Mouse (Mus musculus): ENCODE data around the gene H2-T23. TPM values are rescaled to one million over a fixed set of nuclear protein-coding genes. Genes with fewer than 3 reads are reported as not detected.
"Not testable (repeated sequence)": the region's sequence is repeated elsewhere in the genome, so short reads cannot be mapped to it uniquely, and the experiment has no call there.

Gene H2-T23
- polyA plus RNA-seq, 1 experiment from 2014 or later: 120 TPM

DNA sequence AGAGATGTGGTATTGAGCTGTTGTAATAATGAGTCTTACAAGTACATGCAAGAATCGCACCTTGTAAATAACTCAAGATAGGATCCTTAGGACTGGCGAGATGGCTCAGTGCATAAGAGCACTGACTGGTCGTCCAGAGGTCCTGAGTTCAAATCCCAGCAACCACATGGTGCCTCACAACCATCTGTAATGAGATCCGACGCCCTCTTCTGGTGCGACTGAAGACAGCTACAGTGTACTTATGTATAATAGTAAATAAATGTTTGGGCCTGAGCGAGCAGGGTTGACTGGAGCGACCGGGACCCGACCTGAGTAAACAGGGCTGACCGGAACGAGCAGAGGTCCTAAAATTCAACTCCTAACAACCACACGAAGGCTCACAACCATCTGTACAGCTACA lies 3.5 kb upstream of the H2-T23 start:
- not testable (repeated sequence) for H3K9me3 ChIP-seq (ENCODE audit: low read length); H3K9ac ChIP-seq (replicated peaks); H3K4me2 ChIP-seq (ENCODE audit: low read depth, low read length); H3K27me3 ChIP-seq (ENCODE audit: insufficient read depth, low read length); ATAC-seq; H3K4me3 ChIP-seq (ENCODE audit: low read depth, low read length); DNase-seq; H3K36me3 ChIP-seq (replicated peaks; ENCODE audit: insufficient read depth, low read length); H3K4me1 ChIP-seq (ENCODE audit: insufficient read depth)
- peak overlapping the region; percentile 78 for H3K27ac ChIP-seq (ENCODE audit: low read depth)
- TF ChIP-seq CTCF (IDR thresholded peaks at IDR 0.05; ENCODE audit: low read depth): peak; percentile 21; the same call in 1 of the 2 replicates
- 77% methylated on average over 13 of the region's 13 CpGs for WGBS (ENCODE audit: insufficient replicate concordance)

DNA sequence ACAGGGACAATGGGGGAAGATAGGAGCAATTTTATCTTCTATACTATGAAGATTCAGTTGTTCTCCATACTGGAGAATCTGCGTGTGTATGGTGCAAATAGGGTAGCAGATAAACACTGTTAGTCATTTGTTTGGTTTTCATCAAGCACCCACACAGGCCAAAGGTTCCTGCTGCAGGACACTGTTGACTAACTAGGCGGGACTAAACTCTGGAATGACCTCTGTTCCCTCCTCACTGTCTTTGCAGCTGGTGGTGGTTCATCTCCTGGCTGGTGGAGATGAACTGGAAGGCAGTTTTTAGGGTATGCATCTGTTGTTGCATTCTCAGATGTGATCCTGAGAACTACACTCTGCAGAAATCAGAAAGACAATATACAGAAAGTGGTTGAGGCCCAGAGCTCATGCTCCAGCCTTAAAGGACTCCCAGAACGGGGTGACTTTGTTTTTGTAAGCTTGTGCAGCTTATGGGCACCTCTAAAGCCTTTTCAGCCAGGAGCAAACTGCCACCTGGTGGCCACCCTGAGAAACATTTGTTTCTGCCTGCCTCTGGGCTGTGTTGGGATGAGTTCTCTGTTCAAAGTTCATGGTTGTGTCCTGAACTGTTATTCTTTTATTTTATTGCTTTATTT lies 2.5 kb upstream of the H2-T23 start:
- WGBS (ENCODE audit: insufficient replicate concordance): 31% methylated on average over 3 of the region's 3 CpGs
- not testable (repeated sequence) for H3K9ac ChIP-seq (replicated peaks); H3K9me3 ChIP-seq (ENCODE audit: low read length); H3K4me2 ChIP-seq (ENCODE audit: low read depth, low read length); H3K27me3 ChIP-seq (ENCODE audit: insufficient read depth, low read length); H3K36me3 ChIP-seq (replicated peaks; ENCODE audit: insufficient read depth, low read length); H3K4me3 ChIP-seq (ENCODE audit: low read depth, low read length)
- peak overlapping the region; percentile 78 for H3K27ac ChIP-seq (ENCODE audit: low read depth)
- TF ChIP-seq CTCF (IDR thresholded peaks at IDR 0.05; ENCODE audit: low read depth): peak; percentile 76
- DNase-seq: peak; percentile 63
- H3K4me1 ChIP-seq (ENCODE audit: insufficient read depth): peaks cover 14% of the 10 kb centered on the region
- peak; percentile 83 for ATAC-seq

DNA sequence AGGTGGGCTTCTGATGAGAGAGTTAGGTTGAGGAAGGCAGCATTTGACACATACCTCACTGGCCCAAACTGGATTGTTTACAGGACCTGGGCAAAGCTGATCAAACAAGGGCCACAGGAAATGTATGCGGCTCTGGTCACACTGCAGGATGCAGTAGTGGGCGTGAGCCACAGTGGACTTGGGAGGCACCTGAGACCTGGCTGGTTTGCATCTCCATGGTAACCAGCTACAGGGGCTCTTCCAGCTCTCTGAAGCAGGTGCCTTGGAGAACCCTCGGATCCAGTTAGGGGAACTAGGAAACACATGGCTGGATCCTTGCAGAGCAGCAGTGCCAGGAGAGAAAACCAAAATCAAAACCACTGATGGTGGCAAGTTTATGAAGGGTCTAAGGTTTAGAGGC lies 1.9 kb upstream of the H2-T23 start:
- WGBS (ENCODE audit: insufficient replicate concordance): 60% methylated on average over 3 of the region's 3 CpGs

DNA sequence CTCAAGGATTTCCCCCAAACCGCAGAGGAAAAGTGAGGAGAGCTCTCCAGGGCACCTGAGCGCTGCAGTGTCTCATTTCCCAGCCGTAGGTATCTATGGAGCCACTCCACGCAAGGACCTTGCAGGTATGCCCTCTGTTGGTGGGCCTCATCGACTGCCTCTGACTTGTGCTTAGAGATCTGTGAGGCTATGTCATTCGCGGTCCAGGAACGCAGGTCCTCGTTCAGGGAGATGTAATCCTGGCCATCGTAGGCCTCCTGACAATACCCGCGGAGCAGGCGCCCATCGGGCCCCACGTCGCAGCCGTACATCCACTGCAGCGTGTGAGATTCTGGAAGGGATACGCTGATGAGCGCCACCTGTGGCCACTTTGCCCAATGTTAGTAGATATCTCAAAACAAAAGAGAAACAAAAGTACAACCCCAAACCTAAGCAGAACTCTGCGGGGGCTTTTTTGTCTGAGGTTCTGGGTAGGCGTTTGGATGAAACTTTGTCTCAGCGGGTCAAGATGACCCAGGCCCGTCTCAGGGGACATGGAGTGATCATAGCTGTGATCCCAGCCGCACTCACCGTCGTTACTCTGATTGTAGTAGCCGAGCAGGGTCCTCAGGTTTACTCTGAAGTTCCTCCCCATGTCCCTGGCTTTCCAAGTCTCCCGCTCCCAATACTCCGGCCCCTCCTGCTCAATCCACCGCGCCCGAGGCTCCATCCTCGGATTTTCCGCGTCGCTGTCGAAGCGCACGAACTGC lies 898 bp downstream of the H2-T23 start:
- WGBS (ENCODE audit: insufficient replicate concordance): 2% methylated on average over 40 of the region's 40 CpGs
- peak; percentile 49 for DNase-seq

More for the DNA sequence above, 1.9 kb upstream of the H2-T23 start:
- H3K27me3 ChIP-seq (ENCODE audit: insufficient read depth, low read length); H3K9ac ChIP-seq (replicated peaks); H3K9me3 ChIP-seq (ENCODE audit: low read length); DNase-seq; H3K4me3 ChIP-seq (ENCODE audit: low read depth, low read length); H3K36me3 ChIP-seq (replicated peaks; ENCODE audit: insufficient read depth, low read length): not testable (repeated sequence)
- peak overlapping the region; percentile 78 for H3K27ac ChIP-seq (ENCODE audit: low read depth)
- 0 out of 2 replicates have a peak overlapping the region, but pooled peaks have one; percentile 18 for H3K4me2 ChIP-seq (ENCODE audit: low read depth, low read length)
- ATAC-seq: peak; percentile 46
- H3K4me1 ChIP-seq (ENCODE audit: insufficient read depth): peaks cover 16% of the 10 kb centered on the region

DNA sequence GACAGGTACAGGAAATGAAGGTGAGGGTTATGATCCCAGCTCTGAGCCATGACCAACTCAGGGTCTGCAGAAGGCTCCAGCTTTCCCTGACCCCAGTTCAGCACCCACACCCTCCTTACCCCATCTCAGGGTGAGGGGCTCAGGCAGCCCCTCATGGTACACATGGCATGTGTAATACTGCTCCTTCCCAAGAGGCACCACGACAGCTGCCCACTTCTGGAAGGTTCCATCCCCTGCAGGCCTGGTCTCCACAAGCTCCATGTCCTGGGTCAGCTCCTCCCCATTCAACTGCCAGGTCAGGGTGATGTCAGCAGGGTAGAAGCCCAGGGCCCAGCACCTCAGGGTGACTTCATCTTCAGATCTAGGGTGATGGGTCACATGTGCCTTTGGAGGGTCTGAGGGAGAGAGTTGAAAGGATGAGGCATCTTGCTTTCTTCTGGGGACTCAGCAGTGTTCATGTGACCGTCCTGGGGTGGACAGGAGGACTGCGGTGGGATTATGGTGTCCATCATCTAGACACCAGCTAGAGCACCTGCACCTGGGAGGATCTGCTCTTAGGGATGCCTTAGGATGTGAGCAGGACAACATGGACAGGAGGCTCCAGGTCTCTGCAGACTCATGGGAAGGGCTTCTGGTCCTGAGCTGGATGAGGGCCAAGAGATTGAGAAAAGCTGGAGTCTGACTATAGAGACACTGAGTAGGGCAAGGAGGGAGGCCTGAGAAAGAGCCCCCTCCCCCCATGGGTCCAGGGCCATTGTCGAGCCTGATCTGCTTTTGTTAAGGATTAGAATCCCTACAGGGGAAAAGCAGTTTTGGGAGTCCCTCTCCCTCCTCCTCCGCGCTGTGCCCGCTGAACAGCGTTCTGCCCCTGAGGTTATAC lies 1.7 kb downstream of the H2-T23 start:
- H3K36me3 ChIP-seq (replicated peaks; ENCODE audit: insufficient read depth, low read length); DNase-seq; ATAC-seq; H3K9me3 ChIP-seq (ENCODE audit: low read length); H3K27me3 ChIP-seq (ENCODE audit: insufficient read depth, low read length): not testable (repeated sequence)
- 69% methylated on average over 8 of the region's 8 CpGs for WGBS (ENCODE audit: insufficient replicate concordance)
- H3K4me3 ChIP-seq (ENCODE audit: low read depth, low read length): peak overlapping the region; percentile 76
- peak overlapping the region; percentile 84 for H3K4me2 ChIP-seq (ENCODE audit: low read depth, low read length)
- H3K9ac ChIP-seq (replicated peaks): peak overlapping the region; percentile 86
- peak overlapping the region; percentile 84 for H3K27ac ChIP-seq (ENCODE audit: low read depth)
- H3K4me1 ChIP-seq (ENCODE audit: insufficient read depth): peaks cover 16% of the 10 kb centered on the region

More for the DNA sequence above, 898 bp downstream of the H2-T23 start:
- H3K4me1 ChIP-seq (ENCODE audit: insufficient read depth): peaks cover 16% of the 10 kb centered on the region
- H3K27ac ChIP-seq (ENCODE audit: low read depth): peak overlapping the region; percentile 84
- peak overlapping the region; percentile 86 for H3K9ac ChIP-seq (replicated peaks)
- not testable (repeated sequence) for H3K9me3 ChIP-seq (ENCODE audit: low read length); H3K27me3 ChIP-seq (ENCODE audit: insufficient read depth, low read length); H3K36me3 ChIP-seq (replicated peaks; ENCODE audit: insufficient read depth, low read length)
- H3K4me2 ChIP-seq (ENCODE audit: low read depth, low read length): peak overlapping the region; percentile 84
- peak; percentile 67 for TF ChIP-seq CTCF (IDR thresholded peaks at IDR 0.05; ENCODE audit: low read depth)
- ATAC-seq: peak; percentile 38
- peak overlapping the region; percentile 76 for H3K4me3 ChIP-seq (ENCODE audit: low read depth, low read length)

DNA sequence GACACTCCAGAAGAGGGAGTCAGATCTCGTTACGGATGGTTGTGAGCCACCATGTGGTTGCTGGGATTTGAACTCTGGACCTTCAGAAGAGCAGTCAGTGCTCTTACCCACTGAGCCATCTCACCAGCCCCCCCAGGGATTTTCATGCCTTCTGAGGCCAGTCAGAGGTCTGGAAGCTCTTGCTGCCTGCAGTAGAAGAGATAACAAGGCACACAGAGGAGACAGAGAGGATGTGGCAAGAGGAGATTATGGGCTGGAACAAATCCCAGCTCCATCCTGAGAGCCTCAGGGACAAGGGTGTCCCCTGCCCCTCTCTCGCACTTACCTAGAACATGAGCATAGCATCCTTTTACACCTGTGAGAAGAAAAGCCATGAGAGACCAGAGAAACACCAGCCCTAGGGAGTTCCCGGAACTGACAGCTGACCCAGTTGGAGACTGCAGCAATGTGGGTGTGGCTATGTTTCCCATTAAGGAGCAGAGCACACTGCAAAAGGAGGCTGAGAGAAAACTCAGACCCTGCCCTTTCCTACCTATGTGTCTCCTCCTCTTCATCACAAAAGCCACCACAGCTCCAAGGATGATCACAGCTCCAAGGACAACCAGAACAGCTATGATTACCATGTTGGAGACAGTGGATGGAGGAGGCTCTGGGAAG lies 2.5 kb downstream of the H2-T23 start:
- 67% methylated on average over 1 of the region's 4 CpGs for WGBS (ENCODE audit: insufficient replicate concordance)
- Histone ChIP-seq H3K4me2 (ENCODE audit: low read depth, low read length) (0 out of 2 replicates have a peak overlapping the region, but pooled peaks have one; percentile 26), H3K4me1 (ENCODE audit: insufficient read depth) (peaks cover 18% of the 10 kb centered on the region), H3K27ac (ENCODE audit: low read depth) (0 out of 2 replicates have a peak overlapping the region, but pooled peaks have one; percentile 29)
- H3K9me3 ChIP-seq (ENCODE audit: low read length); H3K27me3 ChIP-seq (ENCODE audit: insufficient read depth, low read length); H3K36me3 ChIP-seq (replicated peaks; ENCODE audit: insufficient read depth, low read length); H3K9ac ChIP-seq (replicated peaks); H3K4me3 ChIP-seq (ENCODE audit: low read depth, low read length): not testable (repeated sequence)
- peak; percentile 26 for ATAC-seq
- TF ChIP-seq EP300 (IDR thresholded peaks at IDR 0.05; ENCODE audit: low read depth): peak; percentile 72
- peak; percentile 37 for DNase-seq

Measured in liver, postnatal 0 days (tissue).